In the genomic region with DNA sequence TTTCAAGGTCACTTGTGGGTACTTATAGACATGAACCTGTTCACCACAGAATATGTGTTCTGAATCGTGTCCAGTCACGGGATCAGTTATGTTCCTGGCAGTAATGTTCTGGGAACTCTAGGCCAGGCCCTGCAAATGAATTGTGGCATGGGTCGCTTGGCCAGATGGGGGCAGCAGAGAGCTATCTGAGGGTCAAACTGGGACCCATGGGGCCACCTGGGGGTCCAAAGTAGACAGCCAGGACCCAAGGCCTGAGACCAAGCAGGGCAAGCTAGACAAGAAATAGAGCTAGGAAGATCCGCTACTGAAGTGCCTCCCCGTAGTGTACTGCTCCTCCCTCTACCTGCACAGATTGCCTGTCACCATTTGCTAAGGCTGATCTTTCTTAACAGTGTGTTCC, we compare ENCODE assay signal across 8 mouse cellular contexts.
DNase-seq lines count a peak whose midpoint lies in the region; ATAC-seq and TF ChIP-seq lines count a peak whose summit lies in the region.

No protein-coding gene starts in this region.

- 44% methylated on average over 5 of the region's 5 CpGs for WGBS in hindbrain, embryonic 10.5 days
- WGBS in hindbrain, embryonic 16.5 days: 50% methylated on average over 5 of the region's 5 CpGs
- 48% methylated on average over 5 of the region's 5 CpGs for WGBS in hindbrain, postnatal 0 days
- WGBS in limb, embryonic 13.5 days: 36% methylated on average over 5 of the region's 5 CpGs

- no peak for ATAC-seq in hindbrain, embryonic 16.5 days
- peak; percentile 52; the same call in 1 of the 2 replicates for ATAC-seq in hindbrain, postnatal 0 days
- ATAC-seq in limb, embryonic 13.5 days (ENCODE audit: low FRiP score, low read depth): 0 out of 2 replicates have a peak, but pooled peaks have one; percentile 37

- no peak for TF ChIP-seq POLR2A in embryonic fibroblast, embryonic 13.5 days (IDR thresholded peaks at IDR 0.05; ENCODE audit: low read depth, low read length)

- H3K27me3 ChIP-seq in hindbrain, embryonic 10.5 days (ENCODE audit: insufficient read depth, poor library complexity, severe bottlenecking): no peaks in the 10 kb centered on the region; the same call in 1 of the 2 replicates
- no peaks in the 10 kb centered on the region for H3K27me3 ChIP-seq in hindbrain, embryonic 16.5 days (replicated peaks; ENCODE audit: control insufficient read depth, insufficient read depth, low read length)
- no peaks in the 10 kb centered on the region for H3K27me3 ChIP-seq in hindbrain, postnatal 0 days (ENCODE audit: insufficient read depth, low read length)
- 0 out of 2 replicates have a peak, but pooled peaks cover 4% of the 10 kb centered on the region for H3K27me3 ChIP-seq in limb, embryonic 13.5 days

- H3K4me1 ChIP-seq in hindbrain, embryonic 10.5 days (replicated peaks): peaks cover 19% of the 10 kb centered on the region
- H3K4me1 ChIP-seq in hindbrain, embryonic 16.5 days (ENCODE audit: control insufficient read depth, insufficient read depth, low read depth, low read length): no peaks in the 10 kb centered on the region; the same call in 1 of the 2 replicates
- H3K4me1 ChIP-seq in embryonic fibroblast, embryonic 13.5 days (ENCODE audit: control insufficient read depth, insufficient read depth, low read length): no peaks in the 10 kb centered on the region
- H3K4me1 ChIP-seq in hindbrain, postnatal 0 days (ENCODE audit: insufficient read depth, low read length): no peaks in the 10 kb centered on the region
- H3K4me1 ChIP-seq in limb, embryonic 13.5 days: peaks cover 35% of the 10 kb centered on the region

- H3K36me3 ChIP-seq in hindbrain, embryonic 10.5 days: no peaks in the 10 kb centered on the region
- H3K36me3 ChIP-seq in hindbrain, embryonic 16.5 days (ENCODE audit: control insufficient read depth, insufficient read depth, low read length): no peaks in the 10 kb centered on the region
- H3K36me3 ChIP-seq in hindbrain, postnatal 0 days (ENCODE audit: insufficient read depth, low read length): no peaks in the 10 kb centered on the region
- H3K36me3 ChIP-seq in limb, embryonic 13.5 days: no peaks in the 10 kb centered on the region

- no peak overlapping the region for H3K4me2 ChIP-seq in hindbrain, embryonic 16.5 days (ENCODE audit: low read length)
- no peak overlapping the region for H3K4me2 ChIP-seq in hindbrain, postnatal 0 days (ENCODE audit: low read depth, low read length)
- H3K4me2 ChIP-seq in limb, embryonic 13.5 days (replicated peaks): no peak overlapping the region

- H3K9ac ChIP-seq in hindbrain, embryonic 16.5 days (ENCODE audit: low read depth, low read length): no peak overlapping the region
- no peak overlapping the region for H3K9ac ChIP-seq in hindbrain, postnatal 0 days (replicated peaks; ENCODE audit: low read length)
- no peak overlapping the region for H3K9ac ChIP-seq in limb, embryonic 13.5 days

- H3K9me3 ChIP-seq in hindbrain, embryonic 10.5 days: no peaks in the 10 kb centered on the region
- H3K9me3 ChIP-seq in hindbrain, embryonic 16.5 days (ENCODE audit: control insufficient read depth, low read length): no peaks in the 10 kb centered on the region
- no peaks in the 10 kb centered on the region for H3K9me3 ChIP-seq in hindbrain, postnatal 0 days (ENCODE audit: low read length)
- no peaks in the 10 kb centered on the region for H3K9me3 ChIP-seq in limb, embryonic 13.5 days

- H3K4me3 ChIP-seq in hindbrain, embryonic 10.5 days: no peak overlapping the region
- no peak overlapping the region for H3K4me3 ChIP-seq in hindbrain, embryonic 16.5 days (ENCODE audit: low read length)
- no peak overlapping the region for H3K4me3 ChIP-seq in embryonic fibroblast, embryonic 13.5 days (ENCODE audit: insufficient read depth, low read length)
- H3K4me3 ChIP-seq in hindbrain, postnatal 0 days (ENCODE audit: low read length): no peak overlapping the region
- no peak overlapping the region for H3K4me3 ChIP-seq in limb, embryonic 13.5 days

- no peak overlapping the region for H3K27ac ChIP-seq in hindbrain, embryonic 10.5 days
- no peak overlapping the region for H3K27ac ChIP-seq in hindbrain, embryonic 16.5 days (ENCODE audit: low read depth, low read length)
- H3K27ac ChIP-seq in embryonic fibroblast, embryonic 13.5 days (ENCODE audit: insufficient read depth, low read length): no peak overlapping the region
- no peak overlapping the region for H3K27ac ChIP-seq in hindbrain, postnatal 0 days
- H3K27ac ChIP-seq in limb, embryonic 13.5 days: no peak overlapping the region

- 0 out of 2 replicates have a peak, but pooled peaks have one; percentile 25 for TF ChIP-seq CTCF in embryonic fibroblast, embryonic 13.5 days (IDR thresholded peaks at IDR 0.05; ENCODE audit: borderline replicate concordance, insufficient read depth, low read length)
- TF ChIP-seq CTCF in hindbrain, postnatal 0 days (IDR thresholded peaks at IDR 0.05; ENCODE audit: low read depth): peak; percentile 81

- DNase-seq in hindbrain, embryonic 10.5 days (ENCODE audit: low spot score): peak; percentile 76
- DNase-seq in adrenal gland, postnatal 25 days: peak; percentile 71
- DNase-seq in hindbrain, postnatal 0 days (ENCODE audit: low spot score): peak; percentile 69
- peak; percentile 78 for DNase-seq in retina, embryonic 14.5 days (ENCODE audit: low spot score)
- DNase-seq in urinary bladder, postnatal 14 days (ENCODE audit: low spot score): peak; percentile 61
